Mouse (Mus musculus) adrenal gland, adult 8-10 months (tissue): ENCODE data around the gene Tm4sf20. TPM values are rescaled to one million over a fixed set of nuclear protein-coding genes. Genes with fewer than 3 reads are reported as not detected.
A peak's percentile ranks its signal among the peaks of the same experiment; 100 is the strongest.

Experiments
- DNase-seq: peaks from one replicate; pipeline ENCODE4 v3.0.0; 2022
- total RNA-seq, 4 experiments: library from RNA; stranded (reverse); gene quantifications; 2 replicates each; pipeline ENCODE4 v1.2.4; 2022

Tm4sf20 gene
- total RNA-seq, 4 experiments from 2014 or later = not detected

- no peak for DNase-seq
These were observed 7.0 kb upstream of the Tm4sf20 start for GRCm38 (mm10) chr1:82775293-82775692.

GRCm38 (mm10) chr1:82773208-82773607 is 4.9 kb upstream of the Tm4sf20 start:
- DNase-seq = no peak

- DNase-seq = no peak
These were observed 4.2 kb upstream of the Tm4sf20 start for GRCm38 (mm10) chr1:82772428-82772827.

- DNase-seq = no peak
These were observed 2.8 kb upstream of the Tm4sf20 start, which contains the start of gene Gm47791 for GRCm38 (mm10) chr1:82771022-82771586. Gene Gm47791 (minus strand): TSS chr1:82771243.

GRCm38 (mm10) chr1:82766641-82767040 is 1.6 kb downstream of the Tm4sf20 start:
- no peak for DNase-seq

GRCm38 (mm10) chr1:82766227-82766626 is 2.0 kb downstream of the Tm4sf20 start:
- no peak for DNase-seq

GRCm38 (mm10) chr1:82762274-82762673 is 6.0 kb downstream of the Tm4sf20 start:
- DNase-seq = no peak

GRCm38 (mm10) chr1:82761454-82762169 is 6.6 kb downstream of the Tm4sf20 start:
- no peak for DNase-seq

- DNase-seq = no peak
These were observed 8.7 kb downstream of the Tm4sf20 start for GRCm38 (mm10) chr1:82759520-82759919.

- DNase-seq = no peak
These were observed 20.4 kb downstream of the Tm4sf20 start for GRCm38 (mm10) chr1:82747714-82748452.

- no peak for DNase-seq
These were observed 21.9 kb downstream of the Tm4sf20 start for GRCm38 (mm10) chr1:82746408-82746807.

- peak; percentile 9 for DNase-seq
These were observed 24.3 kb downstream of the Tm4sf20 start for GRCm38 (mm10) chr1:82743962-82744361.

- no peak for DNase-seq
These were observed 26.7 kb downstream of the Tm4sf20 start for GRCm38 (mm10) chr1:82741539-82741938.

GRCm38 (mm10) chr1:82738066-82738465 is 30.2 kb downstream of the Tm4sf20 start:
- DNase-seq = no peak

- no peak for DNase-seq
These were observed 34.9 kb downstream of the Tm4sf20 start for GRCm38 (mm10) chr1:82733357-82733756.

- no peak for DNase-seq
These were observed 41.8 kb downstream of the Tm4sf20 start for GRCm38 (mm10) chr1:82726482-82726881.

- no peak for DNase-seq
These were observed 42.4 kb downstream of the Tm4sf20 start for GRCm38 (mm10) chr1:82725875-82726185.

- DNase-seq = peak; percentile 5
These were observed 43.0 kb downstream of the Tm4sf20 start for GRCm38 (mm10) chr1:82725026-82725874.

- DNase-seq = peak; percentile 91
These were observed 43.8 kb downstream of the Tm4sf20 start, which contains the start of gene Mff for GRCm38 (mm10) chr1:82724339-82725025. Gene Mff (plus strand): TSS chr1:82724890.

GRCm38 (mm10) chr1:82717816-82718512 is 50.3 kb downstream of the Tm4sf20 start:
- no peak for DNase-seq
